Mouse (Mus musculus) ES-E14 (cell line): Measurements from ENCODE around the gene Als2. TPM values are rescaled to one million over a fixed set of nuclear protein-coding genes. Genes with fewer than 3 reads are reported as not detected.

ENCODE experiments used
- DNase-seq: peaks from one replicate; pipeline ENCODE4 v3.0.0-alpha.2; 2013; ENCODE audit warnings: low read depth, low spot score
- H3K27ac ChIP-seq: 2 replicates; pipeline ENCODE4 v1.5.1; 2012; ENCODE audit warnings: low read depth, mild to moderate bottlenecking, low read length, moderate library complexity, mixed read lengths; ENCODE audit not compliant: poor library complexity, insufficient read depth, severe bottlenecking
- H3K36me3 ChIP-seq: 2 replicates; pipeline ENCODE4 v1.6.1; 2012; ENCODE audit warnings: mild to moderate bottlenecking, low read length, moderate library complexity, mixed read lengths; ENCODE audit not compliant: control insufficient read depth, poor library complexity, insufficient read depth, severe bottlenecking
- H3K4me1 ChIP-seq, 2 experiments: fragments of 150-350 bp in 1 of 2; sonication (generic) in 1 of 2; 2 replicates each; pipeline ENCODE4 v1.6.1; 2012; ENCODE audit warnings: low read length in 2 of 2, mild to moderate bottlenecking in 1 of 2, mixed read lengths in 1 of 2; ENCODE audit not compliant: control insufficient read depth in 2 of 2, insufficient read depth in 2 of 2, poor library complexity in 1 of 2
- H3K4me3 ChIP-seq, 2 experiments: fragments of 150-350 bp in 1 of 2; sonication (generic) in 1 of 2; 2 replicates each; pipeline ENCODE4 v1.5.1; 2012; ENCODE audit warnings: low read length in 2 of 2, low read depth in 1 of 2, mild to moderate bottlenecking in 1 of 2, mixed read lengths in 1 of 2; ENCODE audit not compliant: insufficient read depth in 1 of 2, poor library complexity in 1 of 2, severe bottlenecking in 1 of 2
- H3K9ac ChIP-seq: 2 replicates; pipeline ENCODE4 v1.6.1; 2012; ENCODE audit warnings: low read depth, mild to moderate bottlenecking, low read length, mixed read lengths; ENCODE audit not compliant: poor library complexity, insufficient read depth, severe bottlenecking
- H3K9me3 ChIP-seq: fragments of 150-350 bp; sonication (generic); 2 replicates; pipeline ENCODE4 v1.6.1; 2012; ENCODE audit warnings: low read depth, mild to moderate bottlenecking, low read length; ENCODE audit not compliant: control insufficient read depth, insufficient read depth
- CHD2 ChIP-seq: IDR thresholded peaks from 2 replicates; pipeline ENCODE4 v1.6.1; 2014; ENCODE audit warnings: mild to moderate bottlenecking, low read depth, low read length, inconsistent platforms
- HCFC1 ChIP-seq: IDR thresholded peaks from 2 replicates; pipeline ENCODE4 v1.6.1; 2012; ENCODE audit warnings: low read length, inconsistent platforms, borderline replicate concordance; ENCODE audit not compliant: insufficient read depth
- MAFK ChIP-seq: IDR thresholded peaks from 2 replicates; pipeline ENCODE4 v1.6.1; 2014; ENCODE audit warnings: mild to moderate bottlenecking, low read depth, low read length, inconsistent platforms; ENCODE audit not compliant: insufficient read depth
- ZC3H11A ChIP-seq: IDR thresholded peaks from 2 replicates; pipeline ENCODE4 v1.6.1; 2012; ENCODE audit warnings: low read depth, mild to moderate bottlenecking, inconsistent platforms, low read length, borderline replicate concordance
- ZNF384 ChIP-seq: IDR thresholded peaks from 2 replicates; pipeline ENCODE4 v1.6.1; 2012; ENCODE audit warnings: low read depth, low read length, inconsistent platforms
- in situ Hi-C, 2 experiments: fragments of 600-800 bp; cut with MboI; formaldehyde crosslinking; loops; one replicate each; pipeline ENCODE4 v1.15.1; 2025; ENCODE audit warnings: low sequenced_read_pairs in 2 of 2, inconsistent platforms in 1 of 2; ENCODE audit not compliant: unreplicated experiment in 2 of 2
- total RNA-seq: library from RNA; depleted of rRNA; stranded (reverse); fragments of 300-350 nt; gene quantifications from 2 replicates; pipeline ENCODE4 v1.2.3, GENCODE M21; 2012

Gene Als2
- total RNA-seq, 1 experiment = 23.2 TPM

DNA sequence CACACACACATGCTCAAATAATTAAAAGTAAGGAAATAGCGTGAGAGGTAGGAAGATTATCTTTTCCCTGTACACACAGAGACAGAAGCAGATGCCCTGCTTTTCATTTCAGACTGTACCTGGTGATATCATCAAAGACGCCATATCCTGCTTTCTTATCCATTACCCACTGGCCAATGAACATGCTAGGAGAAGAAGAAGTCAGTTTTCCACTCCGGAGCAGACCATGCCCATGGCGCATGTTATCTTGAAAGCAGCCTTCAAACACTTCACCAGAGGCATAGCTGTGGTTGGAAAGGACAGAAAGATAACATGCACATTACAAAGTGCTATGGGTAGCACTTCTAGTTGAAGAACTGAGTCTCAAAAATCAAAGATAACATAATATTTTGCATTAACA, 54.0 kb downstream of the Als2 start:
- no peaks in the 10 kb centered on the region for H3K4me1 ChIP-seq
- H3K27ac ChIP-seq = no peak overlapping the region
- in situ Hi-C loops = no loop called here
- no peak for DNase-seq
- no peaks in the 10 kb centered on the region for H3K9me3 ChIP-seq
- H3K9ac ChIP-seq = no peak overlapping the region
- H3K36me3 ChIP-seq = peaks cover 14% of the 10 kb centered on the region
- no peak overlapping the region for H3K4me3 ChIP-seq
- no peak for TF ChIP-seq ZC3H11A
- TF ChIP-seq HCFC1 = no peak
- no peak for TF ChIP-seq ZNF384
- TF ChIP-seq CHD2 = no peak
- TF ChIP-seq MAFK = no peak

DNA sequence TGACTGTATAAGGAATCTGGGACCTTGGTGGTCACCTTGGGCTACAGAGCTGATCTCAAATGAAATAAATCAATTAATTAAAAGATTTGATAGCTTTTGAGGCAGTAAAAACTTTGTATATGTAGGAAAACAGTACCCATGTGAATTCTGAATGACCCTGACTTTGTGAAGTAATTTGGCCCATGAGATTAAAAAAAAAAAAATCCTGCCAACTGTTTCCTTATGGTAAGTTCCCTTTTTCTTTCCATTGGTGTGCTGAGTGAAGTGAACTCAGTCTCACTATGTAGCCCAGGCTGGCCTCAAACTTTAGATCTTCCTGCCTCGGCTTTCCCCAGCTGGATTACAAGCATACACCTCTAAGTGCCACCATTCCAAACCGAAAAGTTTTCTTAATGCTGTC, 54.7 kb downstream of the Als2 start:
- TF ChIP-seq ZC3H11A = no peak
- no peak for TF ChIP-seq HCFC1
- no peak for TF ChIP-seq MAFK
- no peak for TF ChIP-seq ZNF384
- TF ChIP-seq CHD2 = no peak
- H3K36me3 ChIP-seq = peaks cover 15% of the 10 kb centered on the region

DNA sequence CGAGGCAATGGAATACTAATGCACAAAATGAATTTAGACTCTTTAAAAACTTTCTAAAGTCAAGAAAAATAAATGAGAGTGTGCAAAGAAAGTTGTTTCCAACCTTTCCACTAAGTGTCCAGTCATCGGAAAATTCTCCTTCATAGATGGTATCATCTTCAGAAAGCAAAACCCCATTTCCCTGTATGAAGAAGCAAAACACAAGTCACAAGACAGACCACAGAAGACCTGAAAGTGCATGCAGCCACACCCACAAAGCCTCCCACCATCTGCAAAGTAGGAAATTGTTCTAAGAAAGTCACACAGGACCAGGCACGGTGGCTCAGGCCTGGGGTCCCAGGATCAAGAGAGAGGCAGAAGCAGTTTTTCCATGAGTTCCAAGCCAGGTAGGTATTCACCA, 57.0 kb downstream of the Als2 start:
- Histone ChIP-seq H3K4me3 (no peak overlapping the region), H3K36me3 (peaks cover 13% of the 10 kb centered on the region)
- DNase-seq = no peak

More for the DNA sequence above, 54.7 kb downstream of the Als2 start:
- in situ Hi-C loops = no loop called here
- Histone ChIP-seq H3K4me1 (no peaks in the 10 kb centered on the region), H3K9me3 (no peaks in the 10 kb centered on the region), H3K4me3 (no peak overlapping the region), H3K27ac (no peak overlapping the region), H3K9ac (no peak overlapping the region)
- no peak for DNase-seq

DNA sequence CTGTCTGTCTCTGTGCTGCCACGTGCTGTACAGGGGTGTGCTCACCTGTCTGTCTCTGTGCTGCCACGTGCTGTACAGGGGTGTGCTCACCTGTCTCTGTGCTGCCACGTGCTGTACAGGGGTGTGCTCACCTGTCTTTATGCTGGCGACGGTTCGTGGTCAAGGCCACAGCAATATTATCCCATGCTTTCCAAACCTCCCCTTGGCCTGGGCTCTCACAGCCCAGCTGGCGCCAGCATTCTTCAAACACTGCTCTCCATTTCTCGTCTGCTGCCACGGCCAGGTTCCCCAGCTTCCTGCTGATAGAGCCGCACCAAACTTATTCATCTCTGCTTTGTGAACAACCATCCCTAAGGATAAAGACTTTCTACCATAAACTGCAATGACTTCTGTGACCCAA, 58.6 kb downstream of the Als2 start:
- TF ChIP-seq CHD2 (no peak), HCFC1 (no peak), ZC3H11A (no peak), ZNF384 (no peak), MAFK (no peak)
- in situ Hi-C loops = no loop called here
- Histone ChIP-seq H3K9me3 (no peaks in the 10 kb centered on the region), H3K4me3 (no peak overlapping the region), H3K36me3 (peaks cover 15% of the 10 kb centered on the region), H3K4me1 (no peaks in the 10 kb centered on the region), H3K9ac (no peak overlapping the region), H3K27ac (no peak overlapping the region)
- no peak for DNase-seq

More for the DNA sequence above, 57.0 kb downstream of the Als2 start:
- TF ChIP-seq ZC3H11A = no peak
- TF ChIP-seq MAFK = no peak
- TF ChIP-seq CHD2 = no peak
- no peak for TF ChIP-seq ZNF384
- no peak for TF ChIP-seq HCFC1
- no peak overlapping the region for H3K9ac ChIP-seq
- no peak overlapping the region for H3K27ac ChIP-seq
- H3K4me1 ChIP-seq = no peaks in the 10 kb centered on the region
- H3K9me3 ChIP-seq = no peaks in the 10 kb centered on the region
- in situ Hi-C loops = no loop called here

DNA sequence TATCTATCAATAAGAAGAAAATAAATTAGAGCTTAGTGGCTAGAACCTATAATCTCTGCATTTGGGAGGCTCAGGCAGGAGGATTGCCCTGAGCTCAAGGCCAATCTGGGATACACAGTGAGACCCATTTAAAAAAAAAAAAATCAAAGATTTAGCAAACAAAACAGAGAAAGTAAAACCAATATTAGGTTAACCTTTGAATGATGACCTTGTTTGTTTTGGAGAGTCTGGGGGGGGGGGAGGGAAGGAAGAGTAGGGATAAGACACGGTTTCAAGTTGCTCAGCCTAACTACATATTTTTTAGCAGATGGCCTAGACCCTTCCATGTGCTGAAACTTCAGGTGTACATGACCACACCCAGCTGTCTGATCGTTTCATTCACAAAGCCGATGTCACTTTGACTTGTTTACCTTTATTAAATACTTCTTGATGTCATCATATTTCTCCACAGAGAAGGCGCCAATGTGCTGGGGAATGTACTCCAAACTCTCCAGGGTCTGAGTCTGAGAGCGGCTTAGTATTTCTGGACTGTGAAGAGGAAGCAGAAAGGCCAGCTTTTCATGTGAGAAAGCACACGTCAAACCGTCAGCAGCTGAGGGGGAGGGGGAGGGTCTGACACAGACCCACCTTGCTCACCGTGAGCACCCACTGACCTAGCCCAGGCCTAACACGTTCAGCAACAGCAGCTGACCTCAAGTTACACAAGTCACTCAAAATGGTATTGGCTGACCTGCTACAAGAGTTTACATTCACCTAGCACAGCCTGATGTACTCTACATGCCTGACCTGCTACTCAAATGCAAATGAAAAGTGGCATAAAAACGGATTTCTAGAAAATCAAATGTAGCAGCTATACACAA, 62.3 kb downstream of the Als2 start:
- Histone ChIP-seq H3K9ac (no peak overlapping the region), H3K4me3 (no peak overlapping the region), H3K36me3 (peaks cover 18% of the 10 kb centered on the region), H3K27ac (no peak overlapping the region), H3K4me1 (no peaks in the 10 kb centered on the region), H3K9me3 (no peaks in the 10 kb centered on the region)
- no peak for DNase-seq
- in situ Hi-C loops = no loop called here
- TF ChIP-seq MAFK = no peak
- no peak for TF ChIP-seq CHD2
- no peak for TF ChIP-seq ZC3H11A
- TF ChIP-seq HCFC1 = no peak
- no peak for TF ChIP-seq ZNF384
